Mouse (Mus musculus): ENCODE results near the gene Map10.

The Map10 gene

GRCm38 (mm10) chr8:125705816-125706215, 36.2 kb downstream of the Map10 start:
- in situ Hi-C loops (cut with MboI; ENCODE audit: unreplicated experiment in 2 of 2): loop anchor here in 1 of 2 experiments (25.0 kb wide), 1 partner anchor 644 kb away; the partner anchor contains the start of gene Disc1

DNA sequence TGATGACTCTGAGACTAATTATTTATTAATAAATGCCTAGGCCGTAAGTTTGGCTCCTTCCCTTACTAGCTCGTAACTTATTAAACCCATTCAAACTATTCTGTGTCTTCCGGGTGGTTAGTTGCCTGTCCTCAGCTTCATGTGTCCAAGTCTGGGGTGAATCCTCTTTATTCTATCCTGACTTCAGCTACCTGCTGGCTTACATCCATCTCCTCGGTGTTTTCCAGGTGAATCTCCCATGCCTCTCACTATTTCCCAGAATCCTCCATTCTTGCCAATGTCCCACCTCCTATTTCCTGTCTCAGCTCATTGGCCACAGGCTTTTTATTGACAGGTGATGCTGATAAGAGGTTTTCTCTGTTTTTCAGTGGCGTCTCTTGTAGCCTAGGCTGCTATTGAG, 39.6 kb downstream of the Map10 start:
- in situ Hi-C loops (cut with MboI; ENCODE audit: unreplicated experiment in 2 of 2): loop anchor here in 1 of 2 experiments (25.0 kb wide), 1 partner anchor 647 kb away; the partner anchor contains the start of gene Disc1

DNA sequence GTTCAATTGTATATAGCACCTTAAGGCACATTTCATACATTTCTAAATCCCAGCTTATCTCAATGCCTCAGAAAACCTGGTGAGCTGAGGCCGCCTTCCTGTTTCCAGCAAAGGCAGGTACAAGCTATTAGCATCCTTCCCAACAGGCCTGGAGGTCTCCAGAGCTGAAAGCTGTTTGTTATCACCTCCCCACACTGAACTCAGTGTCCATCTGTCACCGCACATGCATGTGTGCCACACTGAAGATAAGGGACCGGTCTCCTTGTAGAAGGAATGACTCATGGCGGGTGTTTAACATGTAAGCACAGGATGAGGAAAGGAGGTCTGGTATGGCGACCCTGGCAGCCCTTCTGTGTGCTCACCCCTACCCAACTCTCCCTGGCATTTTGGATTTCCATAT, 41.9 kb downstream of the Map10 start:
- in situ Hi-C loops (cut with MboI; ENCODE audit: unreplicated experiment in 2 of 2): loop anchor here in 1 of 2 experiments (25.0 kb wide), 1 partner anchor 649 kb away; the partner anchor contains the start of gene Disc1

GRCm38 (mm10) chr8:125716211-125716610, 46.6 kb downstream of the Map10 start:
- in situ Hi-C loops (cut with MboI; ENCODE audit: unreplicated experiment in 2 of 2): loop anchor here in 1 of 2 experiments (25.0 kb wide), 1 partner anchor 654 kb away; the partner anchor contains the start of gene Disc1

DNA sequence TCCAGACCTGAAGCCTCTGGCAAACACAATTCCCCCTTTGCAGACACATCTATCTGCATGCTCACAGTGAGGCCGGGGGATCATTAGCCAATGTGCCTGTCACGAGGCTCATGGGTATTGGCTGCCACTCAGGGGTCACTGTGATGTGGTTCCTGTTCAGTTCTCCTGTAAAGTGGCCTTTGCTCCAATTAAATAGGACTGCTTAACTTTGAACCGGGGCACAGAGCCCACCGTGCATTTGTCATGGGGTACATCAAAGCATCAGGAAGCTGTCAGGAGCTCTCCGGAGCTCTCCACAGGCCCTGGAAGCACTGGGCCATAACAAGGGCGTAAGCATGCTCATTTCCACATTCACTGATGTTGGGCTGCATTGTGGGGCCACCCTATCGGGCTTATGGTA, 47.0 kb downstream of the Map10 start:
- in situ Hi-C loops (cut with MboI; ENCODE audit: unreplicated experiment in 2 of 2): loop anchor here in 1 of 2 experiments (25.0 kb wide), 1 partner anchor 654 kb away; the partner anchor contains the start of gene Disc1

GRCm38 (mm10) chr8:125718914-125719313, 49.3 kb downstream of the Map10 start:
- in situ Hi-C loops (cut with MboI; ENCODE audit: unreplicated experiment in 2 of 2): loop anchor here in 1 of 2 experiments (25.0 kb wide), 1 partner anchor 657 kb away; the partner anchor contains the start of gene Disc1

- in situ Hi-C loops (cut with MboI; ENCODE audit: unreplicated experiment in 2 of 2): loop anchor here in 1 of 2 experiments (25.0 kb wide), 1 partner anchor 660 kb away; the partner anchor contains the start of gene Disc1
These were observed 53.1 kb downstream of the Map10 start for GRCm38 (mm10) chr8:125722675-125723074.

Data from v-Abl transformed pro-B cells (cell line).